Mouse (Mus musculus) cerebral cortex, adult 2 months (tissue): ENCODE measurements around the gene Irf2bp1.

Source experiments
- WGBS: fragments of 180-500 bp; shearing (Covaris S2); methylation state at CpG from one replicate; pipeline ENCODE4 v1.1.7; 2018; 5-methylcytosine and 5-hydroxymethylcytosine counted together

Irf2bp1 gene

GRCm38 (mm10) chr7:19000421-19000820 lies 3.4 kb upstream of the Irf2bp1 start:
- WGBS, result 56% methylated on average over 10 of the region's 10 CpGs

GRCm38 (mm10) chr7:19001066-19001806 lies 2.6 kb upstream of the Irf2bp1 start:
- WGBS, result 53% methylated on average over 18 of the region's 18 CpGs

- WGBS, result 72% methylated on average over 3 of the region's 3 CpGs
These were observed 2.1 kb upstream of the Irf2bp1 start for GRCm38 (mm10) chr7:19001807-19002085.

GRCm38 (mm10) chr7:19002115-19002514 lies 1.7 kb upstream of the Irf2bp1 start:
- 15% methylated on average over 4 of the region's 4 CpGs for WGBS

- under 1% methylated on average over 17 of the region's 17 CpGs for WGBS
These were observed 871 bp upstream of the Irf2bp1 start for GRCm38 (mm10) chr7:19002848-19003498.

GRCm38 (mm10) chr7:19004631-19005079 lies 811 bp downstream of the Irf2bp1 start:
- WGBS, result 5% methylated on average over 34 of the region's 34 CpGs

GRCm38 (mm10) chr7:19005417-19006121 lies 1.7 kb downstream of the Irf2bp1 start:
- WGBS, result 78% methylated on average over 34 of the region's 34 CpGs

GRCm38 (mm10) chr7:19006476-19006875 lies 2.6 kb downstream of the Irf2bp1 start:
- WGBS, result 5% methylated on average over 12 of the region's 12 CpGs

GRCm38 (mm10) chr7:19007026-19007977 lies 3.5 kb downstream of the Irf2bp1 start:
- whole genome bisulfite sequencing, result 82% methylated on average over 13 of the region's 13 CpGs

- WGBS, result 82% methylated on average over 7 of the region's 7 CpGs
These were observed 6.7 kb downstream of the Irf2bp1 start for GRCm38 (mm10) chr7:19010581-19010980.

GRCm38 (mm10) chr7:19012025-19012621 lies 8.3 kb downstream of the Irf2bp1 start:
- WGBS, result 8% methylated on average over 31 of the region's 31 CpGs

GRCm38 (mm10) chr7:19012882-19013281 lies 9.0 kb downstream of the Irf2bp1 start:
- WGBS, result 66% methylated on average over 2 of the region's 2 CpGs

GRCm38 (mm10) chr7:19014452-19014851 lies 10.6 kb downstream of the Irf2bp1 start:
- WGBS, result 77% methylated on average over 15 of the region's 15 CpGs

- WGBS, result 87% methylated on average over 4 of the region's 4 CpGs
These were observed 12.2 kb downstream of the Irf2bp1 start for GRCm38 (mm10) chr7:19016042-19016441.

- 92% methylated on average over 7 of the region's 7 CpGs for WGBS
These were observed 14.1 kb downstream of the Irf2bp1 start for GRCm38 (mm10) chr7:19017909-19018308.

GRCm38 (mm10) chr7:19021048-19021447 lies 17.2 kb downstream of the Irf2bp1 start:
- 26% methylated on average over 8 of the region's 8 CpGs for WGBS

GRCm38 (mm10) chr7:19022189-19022958 lies 18.5 kb downstream of the Irf2bp1 start:
- 58% methylated on average over 18 of the region's 18 CpGs for WGBS

- WGBS, result 4% methylated on average over 30 of the region's 30 CpGs
These were observed 19.5 kb downstream of the Irf2bp1 start, which contains the start of gene Foxa3 for GRCm38 (mm10) chr7:19023357-19023814. Gene Foxa3 (minus strand): TSS chr7:19023538.

- WGBS, result 2% methylated on average over 49 of the region's 50 CpGs
These were observed 20.3 kb downstream of the Irf2bp1 start, which contains the start of gene Sympk for GRCm38 (mm10) chr7:19024096-19024506. Gene Sympk (plus strand): TSS chr7:19024377.
